Mouse (Mus musculus): ENCODE measurements around the gene Tmem47. TPM values are rescaled to one million over a fixed set of nuclear protein-coding genes. Genes with fewer than 3 reads are reported as not detected.

Gene Tmem47
- polyA plus RNA-seq (2016; fragmentation: Nextera tagmentation; extraction: Ambion mirVana) = 34.9 and 45.4 TPM in 2 replicates

GRCm38 (mm10) chrX:81070210-81070803 is at the start of gene Tmem47:
Gene Tmem47 (plus strand): TSS chrX:81070698.
- 5% methylated on average over 38 of the region's 39 CpGs for WGBS
- peak; percentile 85 for DNase-seq (ENCODE audit: low spot score)

GRCm38 (mm10) chrX:81070804-81071461 is 435 bp downstream of the Tmem47 start:
- Histone ChIP-seq H3K27me3 (ENCODE audit: insufficient read depth, poor library complexity, severe bottlenecking) (no peaks in the 10 kb centered on the region), H3K36me3 (no peaks in the 10 kb centered on the region), H3K27ac (peak overlapping the region; percentile 91), H3K4me1 (replicated peaks) (peaks cover 4% of the 10 kb centered on the region; the same call in 1 of the 2 replicates), H3K9me3 (no peaks in the 10 kb centered on the region), H3K4me3 (peak overlapping the region; percentile 68)
- no peak for DNase-seq (ENCODE audit: low spot score)
- 17% methylated on average over 45 of the region's 45 CpGs for WGBS

More at GRCm38 (mm10) chrX:81070210-81070803, at the start of gene Tmem47:
- Histone ChIP-seq H3K4me1 (replicated peaks) (peaks cover 4% of the 10 kb centered on the region; the same call in 1 of the 2 replicates), H3K4me3 (peak within 1 kb of the TSS; percentile 68), H3K27me3 (ENCODE audit: insufficient read depth, poor library complexity, severe bottlenecking) (no peaks in the 10 kb centered on the region), H3K9me3 (no peaks in the 10 kb centered on the region), H3K36me3 (no peaks in the 10 kb centered on the region), H3K27ac (peak within 1 kb of the TSS; percentile 91)

GRCm38 (mm10) chrX:81071746-81072640 is 1.5 kb downstream of the Tmem47 start:
- H3K27ac ChIP-seq = peak overlapping the region; percentile 91
- WGBS = 8% methylated on average over 13 of the region's 14 CpGs

GRCm38 (mm10) chrX:81072651-81073050 is 2.2 kb downstream of the Tmem47 start:
- H3K27me3 ChIP-seq (ENCODE audit: insufficient read depth, poor library complexity, severe bottlenecking) = no peaks in the 10 kb centered on the region
- H3K4me1 ChIP-seq (replicated peaks) = peaks cover 4% of the 10 kb centered on the region; the same call in 1 of the 2 replicates
- H3K27ac ChIP-seq = peak overlapping the region; percentile 91
- DNase-seq (ENCODE audit: low spot score) = no peak
- H3K4me3 ChIP-seq = peak overlapping the region; percentile 68
- H3K36me3 ChIP-seq = no peaks in the 10 kb centered on the region
- WGBS = 8% methylated on average over 2 of the region's 2 CpGs
- no peaks in the 10 kb centered on the region for H3K9me3 ChIP-seq

More at GRCm38 (mm10) chrX:81071746-81072640, 1.5 kb downstream of the Tmem47 start:
- Histone ChIP-seq H3K4me1 (replicated peaks) (peaks cover 4% of the 10 kb centered on the region; the same call in 1 of the 2 replicates), H3K4me3 (peak overlapping the region; percentile 68), H3K27me3 (ENCODE audit: insufficient read depth, poor library complexity, severe bottlenecking) (no peaks in the 10 kb centered on the region), H3K36me3 (no peaks in the 10 kb centered on the region), H3K9me3 (no peaks in the 10 kb centered on the region)
- DNase-seq (ENCODE audit: low spot score) = peak; percentile 30

GRCm38 (mm10) chrX:81073834-81074233 is 3.3 kb downstream of the Tmem47 start:
- H3K27ac ChIP-seq = 0 out of 2 replicates have a peak overlapping the region, but pooled peaks have one; percentile 91
- no peaks in the 10 kb centered on the region for H3K36me3 ChIP-seq
- no peaks in the 10 kb centered on the region for H3K9me3 ChIP-seq
- H3K27me3 ChIP-seq (ENCODE audit: insufficient read depth, poor library complexity, severe bottlenecking) = no peaks in the 10 kb centered on the region
- peak overlapping the region; percentile 68 for H3K4me3 ChIP-seq
- peaks cover 4% of the 10 kb centered on the region; the same call in 1 of the 2 replicates for H3K4me1 ChIP-seq (replicated peaks)
- no peak for DNase-seq (ENCODE audit: low spot score)
- 40% methylated on average over 4 of the region's 4 CpGs for WGBS

- DNase-seq (ENCODE audit: low spot score) = no peak
- H3K9me3 ChIP-seq = no peaks in the 10 kb centered on the region
- no peaks in the 10 kb centered on the region for H3K27me3 ChIP-seq (ENCODE audit: insufficient read depth, poor library complexity, severe bottlenecking)
- H3K4me3 ChIP-seq = no peak overlapping the region
- H3K27ac ChIP-seq = no peak overlapping the region
- H3K4me1 ChIP-seq (replicated peaks) = peaks cover 4% of the 10 kb centered on the region; the same call in 1 of the 2 replicates
- no peaks in the 10 kb centered on the region for H3K36me3 ChIP-seq
Observed at GRCm38 (mm10) chrX:81078522-81078921, 8.0 kb downstream of the Tmem47 start.

- H3K27ac ChIP-seq = no peak overlapping the region
- H3K27me3 ChIP-seq (ENCODE audit: insufficient read depth, poor library complexity, severe bottlenecking) = no peaks in the 10 kb centered on the region
- peaks cover 4% of the 10 kb centered on the region; the same call in 1 of the 2 replicates for H3K4me1 ChIP-seq (replicated peaks)
- WGBS = 76% methylated on average over 2 of the region's 2 CpGs
- no peak for DNase-seq (ENCODE audit: low spot score)
- H3K9me3 ChIP-seq = no peaks in the 10 kb centered on the region
- no peaks in the 10 kb centered on the region for H3K36me3 ChIP-seq
- no peak overlapping the region for H3K4me3 ChIP-seq
Observed at GRCm38 (mm10) chrX:81080996-81081395, 10.5 kb downstream of the Tmem47 start.

- peaks cover 5% of the 10 kb centered on the region; the same call in 1 of the 2 replicates for H3K36me3 ChIP-seq
- no peak overlapping the region for H3K27ac ChIP-seq
- H3K9me3 ChIP-seq = no peaks in the 10 kb centered on the region
- 47% methylated on average over 2 of the region's 2 CpGs for WGBS
- no peaks in the 10 kb centered on the region for H3K27me3 ChIP-seq (ENCODE audit: insufficient read depth, poor library complexity, severe bottlenecking)
- H3K4me3 ChIP-seq = no peak overlapping the region
- peaks cover 4% of the 10 kb centered on the region; the same call in 1 of the 2 replicates for H3K4me1 ChIP-seq (replicated peaks)
- DNase-seq (ENCODE audit: low spot score) = peak; percentile 5
Observed at GRCm38 (mm10) chrX:81085025-81085752, 14.7 kb downstream of the Tmem47 start.

GRCm38 (mm10) chrX:81147416-81147815 is 76.9 kb downstream of the Tmem47 start:
- Histone ChIP-seq H3K4me3 (no peak overlapping the region), H3K27ac (no peak overlapping the region), H3K4me1 (replicated peaks) (no peaks in the 10 kb centered on the region), H3K36me3 (no peaks in the 10 kb centered on the region), H3K27me3 (ENCODE audit: insufficient read depth, poor library complexity, severe bottlenecking) (no peaks in the 10 kb centered on the region), H3K9me3 (no peaks in the 10 kb centered on the region; the same call in 1 of the 2 replicates)
- DNase-seq (ENCODE audit: low spot score) = no peak
- 76% methylated on average over 1 of the region's 1 CpGs for WGBS
